In the genomic region with DNA sequence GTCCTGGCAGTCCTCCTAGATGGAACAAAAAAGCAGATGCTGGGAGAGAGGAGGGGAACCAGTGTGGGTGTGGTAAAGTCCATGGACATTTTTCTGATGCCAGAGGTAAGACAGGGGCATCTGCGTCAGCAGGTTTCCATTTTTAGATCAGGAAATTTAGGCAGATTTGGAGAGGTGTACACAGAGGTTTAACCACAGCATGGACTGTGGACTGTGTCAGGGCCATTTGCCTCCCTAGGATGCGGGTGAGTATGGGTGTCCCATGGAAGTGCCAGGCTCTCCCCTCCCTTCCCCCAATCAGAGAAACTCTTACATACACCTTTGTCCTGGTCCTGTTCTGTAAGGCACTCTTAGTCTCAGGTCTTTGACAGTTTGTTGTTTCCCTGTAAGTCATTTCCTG, we compare ENCODE assay signal across 26 mouse cellular contexts.
A peak's percentile ranks its signal among the peaks of the same experiment; 100 is the strongest.
DNase-seq lines count a peak whose midpoint lies in the region; ATAC-seq and TF ChIP-seq lines count a peak whose summit lies in the region.
"Had no signal": no experiment of that assay in that cellular context is flagged by ENCODE, and none has a peak within 500 bp of the region (broad histone marks: within the 10 kb centered on the region; RNA-seq: fewer than 3 reads in every experiment).

No protein-coding gene starts in this region.

- no peak overlapping the region for H3K4me3 ChIP-seq in kidney, embryonic 16.5 days (ENCODE audit: low read length)
- H3K4me3 ChIP-seq in limb, embryonic 14.5 days (replicated peaks; ENCODE audit: low read length) = no peak overlapping the region
- no peak overlapping the region for H3K4me3 ChIP-seq in limb, embryonic 10.5 days
- H3K4me3 ChIP-seq: forebrain, embryonic 10.5 days; forebrain, embryonic 13.5 days; heart, embryonic 12.5 days; heart, embryonic 15.5 days; hindbrain, embryonic 10.5 days; hindbrain, embryonic 13.5 days had no signal

- H3K27ac ChIP-seq in kidney, embryonic 16.5 days (ENCODE audit: low read length) = no peak overlapping the region
- H3K27ac ChIP-seq in limb, embryonic 14.5 days (replicated peaks; ENCODE audit: low read depth, low read length) = no peak overlapping the region
- H3K27ac ChIP-seq in limb, embryonic 10.5 days = no peak overlapping the region
- H3K27ac ChIP-seq: forebrain, embryonic 10.5 days; forebrain, embryonic 13.5 days; heart, embryonic 15.5 days; hindbrain, embryonic 10.5 days; hindbrain, embryonic 13.5 days had no signal

- no peaks in the 10 kb centered on the region for H3K4me1 ChIP-seq in kidney, embryonic 16.5 days (ENCODE audit: insufficient read depth, low read length)
- peaks cover 18% of the 10 kb centered on the region for H3K4me1 ChIP-seq in limb, embryonic 14.5 days (ENCODE audit: control insufficient read depth, insufficient read depth, low read length)
- 0 out of 2 replicates have a peak, but pooled peaks cover 2% of the 10 kb centered on the region for H3K4me1 ChIP-seq in limb, embryonic 10.5 days
- H3K4me1 ChIP-seq: forebrain, embryonic 10.5 days; forebrain, embryonic 13.5 days; heart, embryonic 12.5 days; heart, embryonic 15.5 days; hindbrain, embryonic 10.5 days; hindbrain, embryonic 13.5 days had no signal

- WGBS in kidney, embryonic 16.5 days = 88% methylated on average over 2 of the region's 2 CpGs
- 59% methylated on average over 2 of the region's 2 CpGs for WGBS in limb, embryonic 14.5 days
- 82% methylated on average over 2 of the region's 2 CpGs for WGBS in limb, embryonic 10.5 days

- no peaks in the 10 kb centered on the region for H3K9me3 ChIP-seq in kidney, embryonic 16.5 days (ENCODE audit: low read length)
- no peaks in the 10 kb centered on the region for H3K9me3 ChIP-seq in limb, embryonic 14.5 days (ENCODE audit: control insufficient read depth, low read length)
- H3K9me3 ChIP-seq in limb, embryonic 10.5 days (replicated peaks) = no peaks in the 10 kb centered on the region
- H3K9me3 ChIP-seq: forebrain, embryonic 10.5 days; forebrain, embryonic 13.5 days; G1E; heart, embryonic 15.5 days had no signal

- H3K27me3 ChIP-seq in kidney, embryonic 16.5 days (ENCODE audit: insufficient read depth, low read length) = no peaks in the 10 kb centered on the region
- no peaks in the 10 kb centered on the region for H3K27me3 ChIP-seq in limb, embryonic 14.5 days (ENCODE audit: control insufficient read depth, insufficient read depth, low read length)
- no peaks in the 10 kb centered on the region for H3K27me3 ChIP-seq in limb, embryonic 10.5 days (ENCODE audit: low read depth, poor library complexity, severe bottlenecking)
- H3K27me3 ChIP-seq: CH12.LX; forebrain, embryonic 13.5 days; heart, embryonic 12.5 days; heart, embryonic 15.5 days; hindbrain, embryonic 13.5 days; Patski had no signal

- no peak for ATAC-seq in kidney, embryonic 16.5 days (ENCODE audit: low FRiP score, low TSS enrichment)
- ATAC-seq in limb, embryonic 14.5 days (ENCODE audit: low FRiP score, low read depth) = no peak
- ATAC-seq: forebrain, embryonic 13.5 days; forebrain, embryonic 16.5 days; Patski had no signal

- H3K9ac ChIP-seq in kidney, embryonic 16.5 days (replicated peaks; ENCODE audit: low read length) = no peak overlapping the region
- H3K9ac ChIP-seq in limb, embryonic 14.5 days (ENCODE audit: low read depth, low read length, severe bottlenecking) = no peak overlapping the region
- H3K9ac ChIP-seq: forebrain, embryonic 13.5 days; heart, embryonic 12.5 days; heart, embryonic 15.5 days; hindbrain, embryonic 13.5 days had no signal

- TF ChIP-seq POLR2A in limb, embryonic 14.5 days (IDR thresholded peaks at IDR 0.05; ENCODE audit: borderline replicate concordance, extremely low read depth, insufficient read depth, insufficient read length) = no peak

- no peak overlapping the region for H3K4me2 ChIP-seq in kidney, embryonic 16.5 days (replicated peaks; ENCODE audit: low read depth, low read length)
- peak overlapping the region; percentile 2; the same call in 1 of the 2 replicates for H3K4me2 ChIP-seq in limb, embryonic 14.5 days (replicated peaks; ENCODE audit: low read depth, low read length, severe bottlenecking)
- H3K4me2 ChIP-seq: forebrain, embryonic 13.5 days; heart, embryonic 12.5 days; heart, embryonic 15.5 days; hindbrain, embryonic 13.5 days had no signal

- peak; percentile 60 for DNase-seq in kidney, adult 11 months
- no peak for DNase-seq in kidney, postnatal 10 days
- peak; percentile 15 to 58 for DNase-seq in kidney, adult 8-10 months
- no peak for DNase-seq in limb, embryonic 14.5 days (ENCODE audit: low spot score)
- DNase-seq in limb, embryonic 10.5 days (ENCODE audit: low spot score) = no peak
- DNase-seq in natural killer cell, adult 2 months (ENCODE audit: low spot score in 2 of 2) = no peak
- DNase-seq: adrenal gland, postnatal 10 days; adrenal gland, postnatal 36 days; B cell, adult 2 months; cerebellum, adult 18-20 months; cerebellum, adult 9-10 months; cerebellum, postnatal 14 days; gastrocnemius, postnatal 14 days; heart, postnatal 10 days; heart, postnatal 36 days had no signal

- H3K36me3 ChIP-seq in kidney, embryonic 16.5 days (ENCODE audit: insufficient read depth, low read length) = no peaks in the 10 kb centered on the region
- no peaks in the 10 kb centered on the region for H3K36me3 ChIP-seq in limb, embryonic 14.5 days (ENCODE audit: control insufficient read depth, insufficient read depth, low read length)
- H3K36me3 ChIP-seq in limb, embryonic 10.5 days = no peaks in the 10 kb centered on the region
- H3K36me3 ChIP-seq: forebrain, embryonic 10.5 days; G1E; heart, embryonic 12.5 days; heart, embryonic 15.5 days; hindbrain, embryonic 10.5 days; hindbrain, embryonic 13.5 days had no signal

Comparison
In these comparisons a context has a peak if more than half of its experiments do, and no peak if none do; other contexts are left out.
1. DNase-seq: peak in kidney, adult 11 months (single experiment) and kidney, adult 8-10 months (2 of 2); none in kidney, postnatal 10 days (single experiment), limb, embryonic 14.5 days (single experiment), limb, embryonic 10.5 days (single experiment) and natural killer cell, adult 2 months (0 of 2).